Mouse (Mus musculus) ES-Bruce4 (cell line): ENCODE results near the gene Gm16442. TPM values are rescaled to one million over a fixed set of nuclear protein-coding genes. Genes with fewer than 3 reads are reported as not detected.
"Not testable (repeated sequence)": the region's sequence is repeated elsewhere in the genome, so short reads cannot be mapped to it uniquely, and the experiment has no call there.

ENCODE experiments used
- H3K27ac ChIP-seq: 2 replicates; pipeline ENCODE4 v1.5.1; 2012; ENCODE audit warnings: low read length, inconsistent platforms; ENCODE audit not compliant: insufficient read depth
- H3K27me3 ChIP-seq: 2 replicates; pipeline ENCODE4 v1.6.1; 2012; ENCODE audit warnings: mild to moderate bottlenecking, low read length, inconsistent platforms; ENCODE audit not compliant: control insufficient read depth, poor library complexity, insufficient read depth, severe bottlenecking
- H3K36me3 ChIP-seq: 2 replicates; pipeline ENCODE4 v1.6.1; 2012; ENCODE audit warnings: inconsistent platforms, mild to moderate bottlenecking, low read length, moderate library complexity; ENCODE audit not compliant: control insufficient read depth, poor library complexity, insufficient read depth, severe bottlenecking
- H3K4me1 ChIP-seq: one replicate; pipeline ENCODE4 v1.8.1; 2011; ENCODE audit warnings: low read length; ENCODE audit not compliant: control insufficient read depth, insufficient read depth
- H3K4me3 ChIP-seq: 2 replicates; pipeline ENCODE4 v1.5.1; 2011; ENCODE audit warnings: low read depth, mild to moderate bottlenecking, low read length
- H3K9ac ChIP-seq: 2 replicates; pipeline ENCODE4 v1.6.1; 2012; ENCODE audit warnings: low read depth, mild to moderate bottlenecking, inconsistent platforms; ENCODE audit not compliant: poor library complexity, severe bottlenecking
- H3K9me3 ChIP-seq: replicated peaks from 2 replicates; pipeline ENCODE4 v1.6.1; 2012; ENCODE audit warnings: mild to moderate bottlenecking, low read length, inconsistent platforms; ENCODE audit not compliant: control insufficient read depth, poor library complexity, insufficient read depth, severe bottlenecking
- polyA plus RNA-seq: library from polyadenylated mRNA; stranded (reverse); fragments of >200 nt; gene quantifications from 2 replicates; pipeline ENCODE4 v1.2.4, GENCODE M21; 2011; ENCODE audit warnings: low read depth; ENCODE audit not compliant: missing spikeins, insufficient read depth, insufficient read length

The Gm16442 gene
- not detected in 2 replicates for polyA plus RNA-seq

DNA sequence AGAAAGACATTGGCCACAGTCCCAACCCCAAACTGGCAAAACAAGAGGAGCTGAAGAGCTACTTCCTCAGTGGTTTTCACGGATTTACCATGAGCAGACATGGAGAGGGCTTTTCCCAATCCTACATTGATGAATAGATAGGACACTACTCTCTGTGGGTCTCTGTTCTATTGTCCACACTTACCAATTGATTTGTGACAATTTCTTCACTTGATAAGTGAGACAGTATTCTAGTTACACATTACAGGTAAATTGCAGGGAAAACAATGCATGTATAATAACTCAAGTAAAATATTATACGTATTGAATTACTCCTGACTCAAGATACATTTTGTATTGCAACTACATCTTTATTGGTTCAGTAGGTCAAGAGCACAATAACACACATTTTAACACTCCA, at the start of gene Gm16442:
Gene Gm16442 (minus strand): TSS at position 101 of the 400 bp plus-strand sequence.
- not testable (repeated sequence) for H3K27me3 ChIP-seq, H3K27ac ChIP-seq, H3K4me3 ChIP-seq, H3K4me1 ChIP-seq, H3K36me3 ChIP-seq, H3K9ac ChIP-seq, H3K9me3 ChIP-seq

DNA sequence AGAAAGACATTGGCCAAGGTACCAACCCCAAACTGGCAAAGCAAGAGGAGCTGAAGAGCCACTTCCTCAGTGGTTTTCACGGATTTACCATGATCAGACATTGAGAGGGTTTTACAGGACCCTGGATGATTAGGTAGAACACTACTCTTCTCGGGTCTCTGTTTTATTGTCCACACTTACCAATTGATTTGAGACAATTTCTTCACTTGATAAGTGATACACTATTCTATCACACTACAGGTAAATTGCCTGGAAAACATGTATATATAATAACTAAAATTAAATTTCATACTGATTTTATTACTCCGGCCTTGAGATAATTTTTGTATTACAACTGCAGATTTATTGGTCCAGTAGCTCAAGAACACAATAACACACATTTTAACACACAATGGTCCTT, 45.9 kb upstream of the Gm16442 start, which contains the start of gene Vmn1r94:
Gene Vmn1r94 (minus strand): TSS at position 101 of the 400 bp plus-strand sequence.
- not testable (repeated sequence) for H3K4me3 ChIP-seq, H3K4me1 ChIP-seq, H3K9me3 ChIP-seq, H3K9ac ChIP-seq, H3K27ac ChIP-seq, H3K36me3 ChIP-seq, H3K27me3 ChIP-seq

DNA sequence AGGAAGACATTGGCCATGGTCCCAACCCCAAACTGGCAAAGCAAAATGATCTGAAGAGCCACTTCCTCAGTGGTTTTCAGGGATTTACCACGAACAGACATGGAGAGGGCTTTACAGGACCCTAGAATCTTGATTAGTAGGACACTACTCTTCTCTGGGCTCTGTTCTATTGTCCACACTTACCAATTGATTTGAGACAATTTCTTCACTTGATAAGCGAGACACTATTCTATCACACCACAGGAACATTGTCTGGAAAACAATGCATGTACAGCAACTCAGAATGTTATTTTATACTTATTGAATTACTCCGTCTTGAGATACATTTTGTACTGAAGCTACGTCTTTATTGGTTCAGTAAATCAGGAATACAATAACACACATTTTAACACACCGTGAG, 16.6 kb upstream of the Gm16442 start, which contains the start of gene Vmn1r93:
Gene Vmn1r93 (minus strand): TSS at position 101 of the 400 bp plus-strand sequence.
- H3K9me3 ChIP-seq, H3K36me3 ChIP-seq, H3K9ac ChIP-seq, H3K27ac ChIP-seq, H3K4me1 ChIP-seq, H3K4me3 ChIP-seq, H3K27me3 ChIP-seq: not testable (repeated sequence)

DNA sequence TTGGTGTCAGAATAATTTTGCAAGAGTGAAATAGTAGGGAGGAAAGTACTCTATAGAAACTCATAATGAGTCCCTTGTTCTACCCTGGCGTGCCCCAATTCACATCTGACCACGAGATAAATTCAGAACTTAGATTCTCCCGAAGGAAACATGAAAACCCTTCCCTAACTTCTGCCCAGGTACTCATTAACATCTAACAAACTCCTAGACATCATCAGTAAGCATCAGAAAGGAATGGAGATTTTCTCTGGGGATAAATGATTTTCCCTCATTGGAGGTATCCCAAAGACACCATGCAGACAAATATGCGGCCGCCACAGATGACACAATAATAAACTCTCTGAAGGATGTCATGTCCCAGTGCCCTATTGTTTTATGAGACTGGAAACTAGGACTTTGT, 23.0 kb downstream of the Gm16442 start, which contains the start of gene Vmn1r91:
Gene Vmn1r91 (plus strand): TSS at position 301 of the 400 bp plus-strand sequence.
- H3K27ac ChIP-seq, H3K9me3 ChIP-seq, H3K27me3 ChIP-seq, H3K36me3 ChIP-seq, H3K4me3 ChIP-seq, H3K4me1 ChIP-seq, H3K9ac ChIP-seq: not testable (repeated sequence)

DNA sequence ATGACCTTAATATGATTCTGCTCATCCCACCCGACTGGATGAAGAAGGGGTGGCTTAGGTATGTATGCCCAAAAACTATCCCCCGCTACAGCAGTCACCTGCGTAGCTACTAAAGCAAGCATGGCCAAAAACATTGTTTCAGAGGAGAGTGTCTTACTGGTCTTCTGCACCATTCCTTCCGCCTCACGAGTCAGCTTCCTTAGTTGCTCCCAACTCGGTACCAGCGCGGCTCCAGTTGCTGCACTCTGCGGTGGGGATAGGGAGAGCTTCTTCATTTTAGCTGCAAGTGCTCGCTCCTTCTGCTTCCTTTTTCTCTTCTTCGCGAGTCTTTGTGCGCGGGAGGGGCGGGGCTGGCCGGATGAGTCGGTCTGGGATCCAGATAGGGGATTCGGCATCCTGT, 44.3 kb downstream of the Gm16442 start:
- H3K4me3 ChIP-seq = peak overlapping the region; percentile 39
- not testable (repeated sequence) for H3K9me3 ChIP-seq, H3K27me3 ChIP-seq, H3K4me1 ChIP-seq, H3K9ac ChIP-seq, H3K27ac ChIP-seq, H3K36me3 ChIP-seq

Other genes with a start within 250 kb of the Gm16442 start
- gene Ceacam19, start 234.6 kb downstream of the Gm16442 start, polyA plus RNA-seq = not detected in 2 replicates
- 63.5 and 68.1 TPM in 2 replicates for gene Pvr, start 201.4 kb downstream of the Gm16442 start, polyA plus RNA-seq
- gene Igsf23, start 171.8 kb downstream of the Gm16442 start, polyA plus RNA-seq = 1.3 and 2.1 TPM in 2 replicates
- 0.21 TPM in 1 of 2 replicates, not detected in the other for gene Ceacam20, start 157.2 kb downstream of the Gm16442 start, polyA plus RNA-seq
- 0.30 and 0.33 TPM in 2 replicates for gene Nlrp9b, start 131.1 kb downstream of the Gm16442 start, polyA plus RNA-seq
- gene Vmn1r91, start 22.9 kb downstream of the Gm16442 start, polyA plus RNA-seq = not detected in 2 replicates
- gene Vmn1r93, start 16.5 kb upstream of the Gm16442 start, polyA plus RNA-seq = not detected in 2 replicates
- not detected in 2 replicates for gene Vmn1r94, start 45.8 kb upstream of the Gm16442 start, polyA plus RNA-seq
- gene Vmn1r95, start 71.1 kb upstream of the Gm16442 start, polyA plus RNA-seq = not detected in 2 replicates
- gene Gm6164, start 83.0 kb upstream of the Gm16442 start, polyA plus RNA-seq = not detected in 2 replicates
- not detected in 2 replicates for gene Gm4498, start 111.2 kb upstream of the Gm16442 start, polyA plus RNA-seq
- gene Gm5890, start 140.3 kb upstream of the Gm16442 start, polyA plus RNA-seq = not detected in 2 replicates
- gene Gm4133, start 211.5 kb upstream of the Gm16442 start, polyA plus RNA-seq = not detected in 2 replicates